Mouse (Mus musculus) brain, embryonic 14.5 days (tissue): ENCODE results near the gene Cd2.

ENCODE experiments used
- CTCF ChIP-seq: fragments of 200-500 bp; IDR thresholded peaks from 2 replicates; pipeline ENCODE4 v1.5.1; 2012; ENCODE audit warnings: inconsistent platforms, mild to moderate bottlenecking, moderate library complexity, borderline replicate concordance; ENCODE audit not compliant: insufficient read depth, insufficient read length; ENCODE audit errors: extremely low read depth
- POLR2A ChIP-seq: fragments of 200-500 bp; IDR thresholded peaks from 2 replicates; pipeline ENCODE4 v1.6.1; 2012; ENCODE audit warnings: mild to moderate bottlenecking, inconsistent platforms, borderline replicate concordance; ENCODE audit not compliant: poor library complexity, insufficient read depth, insufficient read length, severe bottlenecking; ENCODE audit errors: extremely low read depth

- no peak for TF ChIP-seq CTCF
- no peak for TF ChIP-seq POLR2A
Observed at GRCm38 (mm10) chr3:101256090-101256489, 31.6 kb downstream of the Cd2 start.
